Mouse (Mus musculus): ENCODE measurements around the gene Ksr1. TPM values are rescaled to one million over a fixed set of nuclear protein-coding genes. Genes with fewer than 3 reads are reported as not detected.
A peak's percentile ranks its signal among the peaks of the same experiment; 100 is the strongest.

Ksr1 gene
- polyA plus RNA-seq, 1 experiment from 2014 or later, result 3.8 TPM

DNA sequence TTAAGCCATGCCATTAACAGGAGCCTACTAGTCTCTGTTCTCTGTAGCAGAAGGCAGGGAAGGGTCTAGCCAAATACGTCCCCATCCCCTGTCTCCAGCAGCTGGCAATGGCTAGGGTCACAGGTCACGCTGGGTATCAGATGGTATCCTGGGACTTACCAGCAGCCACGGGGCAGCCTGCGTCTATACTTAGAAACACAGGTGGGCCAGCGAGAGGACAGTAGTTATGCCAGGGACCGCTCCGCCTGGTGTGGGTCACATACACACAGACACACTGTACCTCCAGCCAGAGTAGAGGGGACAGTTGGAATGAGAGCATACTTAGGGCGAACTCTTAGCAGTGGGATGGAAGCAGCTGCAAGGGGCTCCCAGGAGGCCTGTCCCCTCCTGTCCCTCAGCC is 91.0 kb downstream of the Ksr1 start:
- peak overlapping the region; percentile 7; the same call in 1 of the 2 replicates for H3K27ac ChIP-seq (ENCODE audit: low read length)
- no peak overlapping the region for H3K4me2 ChIP-seq (replicated peaks; ENCODE audit: low read depth, low read length)
- H3K27me3 ChIP-seq (ENCODE audit: control insufficient read depth, insufficient read depth, low read length), result no peaks in the 10 kb centered on the region
- no peaks in the 10 kb centered on the region for H3K9me3 ChIP-seq (ENCODE audit: control insufficient read depth, low read depth, low read length)
- H3K4me3 ChIP-seq (ENCODE audit: low read depth, low read length), result no peak overlapping the region
- no peaks in the 10 kb centered on the region for H3K36me3 ChIP-seq (ENCODE audit: control insufficient read depth, insufficient read depth, low read length)
- ATAC-seq (ENCODE audit: insufficient number of reproducible peaks, insufficient read depth, low FRiP score, low read depth), result peak; percentile 61; the same call in 1 of the 2 replicates
- no peak overlapping the region for H3K9ac ChIP-seq (replicated peaks; ENCODE audit: low read depth, low read length)
- 74% methylated on average over 8 of the region's 8 CpGs for WGBS
- 0 out of 2 replicates have a peak, but pooled peaks cover 12% of the 10 kb centered on the region for H3K4me1 ChIP-seq (ENCODE audit: control insufficient read depth, insufficient read depth, low read length)

- Histone ChIP-seq H3K27ac (ENCODE audit: low read length) (no peak overlapping the region), H3K9me3 (ENCODE audit: control insufficient read depth, low read depth, low read length) (no peaks in the 10 kb centered on the region), H3K4me3 (ENCODE audit: low read depth, low read length) (no peak overlapping the region), H3K4me2 (replicated peaks; ENCODE audit: low read depth, low read length) (no peak overlapping the region), H3K36me3 (ENCODE audit: control insufficient read depth, insufficient read depth, low read length) (no peaks in the 10 kb centered on the region), H3K4me1 (ENCODE audit: control insufficient read depth, insufficient read depth, low read length) (0 out of 2 replicates have a peak, but pooled peaks cover 12% of the 10 kb centered on the region), H3K27me3 (ENCODE audit: control insufficient read depth, insufficient read depth, low read length) (no peaks in the 10 kb centered on the region), H3K9ac (replicated peaks; ENCODE audit: low read depth, low read length) (no peak overlapping the region)
- 73% methylated on average over 9 of the region's 9 CpGs for WGBS
- ATAC-seq (ENCODE audit: insufficient number of reproducible peaks, insufficient read depth, low FRiP score, low read depth), result no peak
Observed at GRCm38 (mm10) chr11:79054161-79055152, 91.8 kb downstream of the Ksr1 start.

DNA sequence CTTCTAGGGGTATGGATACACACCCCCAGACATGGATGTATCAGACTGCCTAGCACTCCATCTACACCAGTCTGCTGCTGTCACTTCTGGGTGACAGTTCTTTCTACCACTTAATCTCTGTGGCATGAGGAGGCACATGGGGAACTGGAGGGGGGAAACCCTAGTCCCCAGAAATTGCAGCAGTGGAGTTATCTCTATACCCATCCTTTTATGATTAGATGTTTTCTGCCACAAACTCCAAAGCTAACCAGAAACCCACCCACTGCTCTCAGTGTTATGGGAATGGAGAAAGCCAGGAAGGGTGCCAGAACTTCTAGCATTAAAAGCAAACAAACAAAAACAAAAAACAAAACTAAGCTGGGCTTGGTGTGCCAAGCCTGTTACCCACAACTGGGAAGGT is 92.8 kb downstream of the Ksr1 start:
- H3K27me3 ChIP-seq (ENCODE audit: control insufficient read depth, insufficient read depth, low read length), result no peaks in the 10 kb centered on the region
- H3K36me3 ChIP-seq (ENCODE audit: control insufficient read depth, insufficient read depth, low read length), result no peaks in the 10 kb centered on the region
- H3K4me2 ChIP-seq (replicated peaks; ENCODE audit: low read depth, low read length), result no peak overlapping the region
- no peak overlapping the region for H3K4me3 ChIP-seq (ENCODE audit: low read depth, low read length)
- H3K9me3 ChIP-seq (ENCODE audit: control insufficient read depth, low read depth, low read length), result no peaks in the 10 kb centered on the region
- 0 out of 2 replicates have a peak, but pooled peaks cover 11% of the 10 kb centered on the region for H3K4me1 ChIP-seq (ENCODE audit: control insufficient read depth, insufficient read depth, low read length)
- no peak overlapping the region for H3K27ac ChIP-seq (ENCODE audit: low read length)
- no peak for ATAC-seq (ENCODE audit: insufficient number of reproducible peaks, insufficient read depth, low FRiP score, low read depth)
- H3K9ac ChIP-seq (replicated peaks; ENCODE audit: low read depth, low read length), result no peak overlapping the region

- no peak for ATAC-seq (ENCODE audit: insufficient number of reproducible peaks, insufficient read depth, low FRiP score, low read depth)
- 69% methylated on average over 6 of the region's 6 CpGs for WGBS
- Histone ChIP-seq H3K4me2 (replicated peaks; ENCODE audit: low read depth, low read length) (no peak overlapping the region), H3K4me1 (ENCODE audit: control insufficient read depth, insufficient read depth, low read length) (0 out of 2 replicates have a peak, but pooled peaks cover 10% of the 10 kb centered on the region), H3K36me3 (ENCODE audit: control insufficient read depth, insufficient read depth, low read length) (no peaks in the 10 kb centered on the region), H3K27me3 (ENCODE audit: control insufficient read depth, insufficient read depth, low read length) (no peaks in the 10 kb centered on the region), H3K9me3 (ENCODE audit: control insufficient read depth, low read depth, low read length) (no peaks in the 10 kb centered on the region), H3K4me3 (ENCODE audit: low read depth, low read length) (no peak overlapping the region), H3K27ac (ENCODE audit: low read length) (no peak overlapping the region), H3K9ac (replicated peaks; ENCODE audit: low read depth, low read length) (no peak overlapping the region)
Observed at GRCm38 (mm10) chr11:79052769-79053168, 93.4 kb downstream of the Ksr1 start.

DNA sequence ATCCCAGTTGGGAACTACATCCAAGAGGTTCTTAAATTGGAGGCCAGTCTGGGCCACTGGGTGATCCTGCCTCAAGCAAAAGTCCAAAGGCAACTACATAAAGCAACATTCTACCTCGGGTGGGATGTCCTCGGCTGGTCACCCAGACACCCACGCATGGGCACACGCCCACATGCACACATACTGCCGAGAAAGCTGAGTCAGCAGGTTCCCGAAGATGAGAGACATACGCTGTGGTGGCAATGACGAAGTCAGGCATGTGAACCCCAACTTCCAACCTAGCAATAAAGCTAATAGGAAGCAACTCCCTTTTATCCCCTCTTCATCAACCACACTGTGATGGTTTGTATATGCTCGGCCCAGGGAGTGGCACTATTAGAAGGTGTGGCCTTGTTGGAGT is 94.7 kb downstream of the Ksr1 start:
- H3K9ac ChIP-seq (replicated peaks; ENCODE audit: low read depth, low read length), result no peak overlapping the region
- 90% methylated on average over 9 of the region's 9 CpGs for WGBS
- ATAC-seq (ENCODE audit: insufficient number of reproducible peaks, insufficient read depth, low FRiP score, low read depth), result no peak
- H3K4me1 ChIP-seq (ENCODE audit: control insufficient read depth, insufficient read depth, low read length), result peaks cover 14% of the 10 kb centered on the region; the same call in 1 of the 2 replicates
- H3K36me3 ChIP-seq (ENCODE audit: control insufficient read depth, insufficient read depth, low read length), result no peaks in the 10 kb centered on the region
- no peak overlapping the region for H3K4me2 ChIP-seq (replicated peaks; ENCODE audit: low read depth, low read length)
- no peak overlapping the region for H3K27ac ChIP-seq (ENCODE audit: low read length)
- H3K4me3 ChIP-seq (ENCODE audit: low read depth, low read length), result no peak overlapping the region
- H3K9me3 ChIP-seq (ENCODE audit: control insufficient read depth, low read depth, low read length), result no peaks in the 10 kb centered on the region
- no peaks in the 10 kb centered on the region for H3K27me3 ChIP-seq (ENCODE audit: control insufficient read depth, insufficient read depth, low read length)

GRCm38 (mm10) chr11:79050781-79051507 is 95.3 kb downstream of the Ksr1 start:
- no peaks in the 10 kb centered on the region for H3K9me3 ChIP-seq (ENCODE audit: control insufficient read depth, low read depth, low read length)
- WGBS, result 82% methylated on average over 16 of the region's 16 CpGs
- H3K36me3 ChIP-seq (ENCODE audit: control insufficient read depth, insufficient read depth, low read length), result no peaks in the 10 kb centered on the region
- ATAC-seq (ENCODE audit: insufficient number of reproducible peaks, insufficient read depth, low FRiP score, low read depth), result no peak
- no peak overlapping the region for H3K4me2 ChIP-seq (replicated peaks; ENCODE audit: low read depth, low read length)
- no peak overlapping the region for H3K9ac ChIP-seq (replicated peaks; ENCODE audit: low read depth, low read length)
- peaks cover 12% of the 10 kb centered on the region; the same call in 1 of the 2 replicates for H3K4me1 ChIP-seq (ENCODE audit: control insufficient read depth, insufficient read depth, low read length)
- H3K4me3 ChIP-seq (ENCODE audit: low read depth, low read length), result no peak overlapping the region
- H3K27ac ChIP-seq (ENCODE audit: low read length), result no peak overlapping the region
- H3K27me3 ChIP-seq (ENCODE audit: control insufficient read depth, insufficient read depth, low read length), result no peaks in the 10 kb centered on the region

- no peak for ATAC-seq (ENCODE audit: insufficient number of reproducible peaks, insufficient read depth, low FRiP score, low read depth)
- H3K4me2 ChIP-seq (replicated peaks; ENCODE audit: low read depth, low read length), result no peak overlapping the region
Observed at GRCm38 (mm10) chr11:79048906-79049305, 97.3 kb downstream of the Ksr1 start.

GRCm38 (mm10) chr11:79047180-79047727 is 99.0 kb downstream of the Ksr1 start:
- Histone ChIP-seq H3K4me3 (ENCODE audit: low read depth, low read length) (no peak overlapping the region), H3K27me3 (ENCODE audit: control insufficient read depth, insufficient read depth, low read length) (no peaks in the 10 kb centered on the region), H3K9ac (replicated peaks; ENCODE audit: low read depth, low read length) (no peak overlapping the region), H3K36me3 (ENCODE audit: control insufficient read depth, insufficient read depth, low read length) (no peaks in the 10 kb centered on the region), H3K9me3 (ENCODE audit: control insufficient read depth, low read depth, low read length) (no peaks in the 10 kb centered on the region), H3K27ac (ENCODE audit: low read length) (peak overlapping the region; percentile 48; the same call in 1 of the 2 replicates), H3K4me1 (ENCODE audit: control insufficient read depth, insufficient read depth, low read length) (peaks cover 7% of the 10 kb centered on the region; the same call in 1 of the 2 replicates), H3K4me2 (replicated peaks; ENCODE audit: low read depth, low read length) (no peak overlapping the region)
- ATAC-seq (ENCODE audit: insufficient number of reproducible peaks, insufficient read depth, low FRiP score, low read depth), result no peak
- WGBS, result 63% methylated on average over 11 of the region's 11 CpGs

More at GRCm38 (mm10) chr11:79048906-79049305, 97.3 kb downstream of the Ksr1 start:
- Histone ChIP-seq H3K9ac (replicated peaks; ENCODE audit: low read depth, low read length) (no peak overlapping the region), H3K27ac (ENCODE audit: low read length) (no peak overlapping the region), H3K36me3 (ENCODE audit: control insufficient read depth, insufficient read depth, low read length) (no peaks in the 10 kb centered on the region), H3K4me3 (ENCODE audit: low read depth, low read length) (no peak overlapping the region), H3K9me3 (ENCODE audit: control insufficient read depth, low read depth, low read length) (no peaks in the 10 kb centered on the region), H3K4me1 (ENCODE audit: control insufficient read depth, insufficient read depth, low read length) (peaks cover 7% of the 10 kb centered on the region; the same call in 1 of the 2 replicates), H3K27me3 (ENCODE audit: control insufficient read depth, insufficient read depth, low read length) (no peaks in the 10 kb centered on the region)
- WGBS, result 80% methylated on average over 4 of the region's 4 CpGs

Measured in stomach, embryonic 14.5 days (tissue).